Mouse (Mus musculus) liver (tissue): ENCODE data around the gene Fgf8.

Experiments used
- DNase-seq: peaks from one replicate; pipeline ENCODE4 v3.0.0-alpha.2; 2020; ENCODE audit warnings: mixed read lengths

Fgf8 gene

DNA sequence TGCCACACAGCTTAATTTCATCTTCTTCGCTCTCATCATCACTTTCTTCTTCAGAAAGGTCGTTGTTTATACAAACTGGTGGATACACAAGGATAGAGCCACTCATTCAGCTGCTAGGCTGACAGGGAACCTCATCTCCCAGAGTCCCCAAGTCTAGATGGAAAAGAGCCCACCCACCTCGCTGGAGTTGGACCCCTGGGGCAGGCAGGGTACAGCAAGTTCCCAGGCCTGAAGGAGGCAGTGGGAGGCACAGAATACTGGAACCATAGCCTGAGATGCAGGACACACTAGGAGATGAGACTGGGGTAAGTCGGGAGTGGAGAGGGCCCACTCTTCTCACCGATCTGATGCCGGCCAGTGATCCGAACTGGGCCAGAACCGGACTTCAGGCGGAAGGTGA is 5.5 kb upstream of the Fgf8 start:
- no peak for DNase-seq

- peak; percentile 84 for DNase-seq
Measured at GRCm38 (mm10) chr19:45747028-45747867, 4.5 kb upstream of the Fgf8 start.

DNA sequence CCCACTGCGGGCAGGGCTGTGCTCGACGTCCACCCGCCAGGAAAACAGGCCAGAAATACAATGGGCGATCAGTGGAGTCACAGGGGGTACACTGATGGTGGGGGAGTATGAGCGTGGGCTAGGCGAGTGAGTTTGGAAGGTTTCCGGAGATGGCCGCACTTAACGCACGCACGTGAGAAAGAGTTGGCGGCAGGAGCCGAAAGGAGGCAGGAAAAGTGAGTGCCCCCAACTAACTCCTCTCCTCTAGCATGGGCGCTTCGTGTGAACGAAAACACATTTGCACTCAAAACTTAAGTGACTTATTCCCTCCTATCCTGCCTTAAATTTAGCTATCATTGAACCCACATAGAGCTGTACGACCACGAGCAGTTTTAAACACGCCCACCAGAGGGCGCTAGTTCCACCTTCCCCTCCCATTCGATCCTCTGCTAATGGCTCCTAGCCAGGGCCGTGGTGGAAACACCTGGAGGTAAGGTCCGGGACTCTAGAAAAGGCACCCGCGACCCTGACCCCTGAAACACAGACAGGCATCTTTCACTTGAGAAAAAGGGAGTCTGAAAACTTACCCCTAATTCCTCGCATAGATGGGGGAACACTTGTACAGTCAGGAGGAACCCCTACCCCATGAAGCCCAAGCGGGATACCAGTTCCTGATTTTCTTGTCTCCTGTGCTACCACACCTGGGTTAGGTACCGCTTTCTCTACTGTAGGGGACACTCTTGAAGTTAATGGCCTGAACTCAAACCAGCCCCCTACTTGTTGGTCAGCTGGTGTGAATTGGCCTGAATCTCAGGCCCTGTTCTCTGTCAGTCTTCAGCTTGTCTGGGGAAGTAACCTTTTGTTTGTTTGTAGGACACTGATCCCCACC is 3.7 kb upstream of the Fgf8 start:
- DNase-seq = peak; percentile 77

GRCm38 (mm10) chr19:45745344-45746152 is 2.8 kb upstream of the Fgf8 start:
- DNase-seq = no peak

DNA sequence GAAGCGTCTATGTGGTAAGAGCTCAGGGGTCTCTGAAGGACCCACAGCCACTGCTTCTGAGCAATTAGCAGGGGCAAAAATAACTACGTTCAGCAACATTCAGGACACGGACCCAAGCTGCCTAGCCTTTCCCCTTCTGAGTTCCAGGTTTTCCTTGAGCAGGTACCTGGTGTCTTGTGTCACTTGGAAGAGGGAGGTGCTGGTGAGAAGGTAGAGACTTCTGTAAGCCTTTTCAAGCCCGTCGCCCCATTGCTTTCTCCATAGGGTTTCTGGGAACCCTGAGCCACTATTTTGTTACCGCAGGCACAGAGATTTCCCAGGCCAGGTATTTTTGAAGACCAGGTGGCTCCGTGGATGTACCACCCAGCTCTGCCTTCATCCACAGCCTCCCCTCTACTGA is 904 bp upstream of the Fgf8 start:
- no peak for DNase-seq

DNA sequence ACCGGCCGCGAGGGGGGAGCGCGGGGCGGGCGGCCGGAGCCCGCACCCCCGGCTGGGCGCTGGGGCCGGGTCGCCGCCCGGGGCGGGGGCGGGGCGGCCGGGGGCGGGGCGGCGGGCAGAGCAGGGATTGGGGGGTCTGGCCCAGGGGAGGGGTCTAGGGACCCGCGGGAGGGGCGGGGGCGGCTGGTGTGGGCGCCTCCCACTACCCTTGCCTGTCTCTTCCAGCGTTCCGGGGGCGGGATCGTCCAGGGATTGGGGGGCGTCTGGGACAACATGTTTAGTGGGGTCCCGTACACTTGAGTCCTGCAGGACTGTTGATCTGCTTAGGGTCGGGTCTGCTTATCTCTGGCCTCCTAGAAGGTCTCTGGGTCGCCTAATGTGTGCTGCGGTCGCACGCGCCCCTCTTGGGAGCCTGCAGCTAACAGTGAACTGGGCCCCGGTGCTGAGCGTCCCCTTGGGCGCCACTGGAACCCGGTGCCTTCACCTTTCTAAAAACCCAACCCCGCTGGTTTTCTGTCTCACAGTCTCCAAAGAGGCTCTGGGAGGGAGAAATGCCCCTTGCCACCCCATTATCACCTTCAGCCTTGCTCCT is 365 bp upstream of the Fgf8 start:
- no peak for DNase-seq

GRCm38 (mm10) chr19:45741431-45742217 is 1.1 kb downstream of the Fgf8 start:
- no peak for DNase-seq

DNA sequence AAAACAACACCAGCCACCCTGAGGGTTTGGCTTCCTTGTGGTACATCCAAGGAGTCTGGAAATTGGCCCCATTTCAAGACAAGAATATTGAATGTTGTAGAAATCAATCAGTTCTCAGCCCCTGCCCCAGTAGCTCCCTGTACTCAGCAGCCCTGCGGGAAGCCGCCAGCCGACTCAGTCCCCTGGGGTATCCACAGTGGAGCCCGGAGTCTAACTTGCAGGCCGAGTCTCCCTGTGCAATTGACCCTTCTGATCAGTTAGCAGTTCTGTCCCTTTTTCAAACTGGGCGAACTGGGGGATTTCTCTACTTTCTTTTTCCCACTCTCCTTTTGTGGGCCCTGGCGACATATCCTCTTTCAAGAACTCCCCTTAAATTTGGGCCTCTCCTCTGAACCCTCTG is 1.9 kb downstream of the Fgf8 start:
- no peak for DNase-seq

DNA sequence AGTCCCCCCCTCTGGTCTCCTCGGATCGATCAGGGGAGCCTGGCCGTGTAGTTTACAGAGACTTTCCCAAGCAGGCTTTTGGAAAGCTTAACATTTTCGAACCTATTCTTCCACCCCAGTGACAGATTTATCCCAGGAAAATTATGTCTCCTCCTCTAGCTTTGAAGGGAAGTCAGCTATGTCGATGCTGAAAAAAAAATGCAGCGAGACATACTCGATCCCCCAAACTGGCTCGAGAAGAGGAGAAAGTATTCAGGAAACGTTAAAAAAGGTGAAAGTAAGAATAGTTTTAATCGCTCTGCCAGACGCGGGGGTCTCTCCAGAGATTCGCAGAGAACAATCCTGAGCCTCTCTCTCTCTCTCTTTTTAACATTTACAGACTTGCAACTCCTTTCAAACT is 2.5 kb downstream of the Fgf8 start:
- DNase-seq = no peak

DNA sequence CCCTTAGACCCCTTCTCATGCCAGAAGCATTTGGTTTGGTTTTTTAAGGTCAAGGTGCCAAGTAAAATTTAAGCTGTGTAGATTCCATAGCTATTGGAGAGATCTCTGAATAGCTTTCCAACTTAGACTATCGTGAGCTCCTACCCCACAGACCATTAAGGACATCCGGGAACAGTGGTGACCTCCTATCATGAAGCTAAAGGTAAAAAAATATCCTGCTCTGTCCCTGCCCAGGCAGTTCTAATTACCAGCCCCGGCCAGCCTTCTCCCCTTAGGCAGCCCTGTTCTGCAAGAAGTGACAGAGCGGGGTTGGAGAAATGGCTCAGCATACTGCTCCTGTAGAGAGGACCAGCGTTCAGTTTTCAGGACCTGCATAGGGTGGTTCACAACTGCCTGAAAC is 4.2 kb downstream of the Fgf8 start:
- no peak for DNase-seq

GRCm38 (mm10) chr19:45737846-45738484 is 4.8 kb downstream of the Fgf8 start:
- DNase-seq = no peak

DNA sequence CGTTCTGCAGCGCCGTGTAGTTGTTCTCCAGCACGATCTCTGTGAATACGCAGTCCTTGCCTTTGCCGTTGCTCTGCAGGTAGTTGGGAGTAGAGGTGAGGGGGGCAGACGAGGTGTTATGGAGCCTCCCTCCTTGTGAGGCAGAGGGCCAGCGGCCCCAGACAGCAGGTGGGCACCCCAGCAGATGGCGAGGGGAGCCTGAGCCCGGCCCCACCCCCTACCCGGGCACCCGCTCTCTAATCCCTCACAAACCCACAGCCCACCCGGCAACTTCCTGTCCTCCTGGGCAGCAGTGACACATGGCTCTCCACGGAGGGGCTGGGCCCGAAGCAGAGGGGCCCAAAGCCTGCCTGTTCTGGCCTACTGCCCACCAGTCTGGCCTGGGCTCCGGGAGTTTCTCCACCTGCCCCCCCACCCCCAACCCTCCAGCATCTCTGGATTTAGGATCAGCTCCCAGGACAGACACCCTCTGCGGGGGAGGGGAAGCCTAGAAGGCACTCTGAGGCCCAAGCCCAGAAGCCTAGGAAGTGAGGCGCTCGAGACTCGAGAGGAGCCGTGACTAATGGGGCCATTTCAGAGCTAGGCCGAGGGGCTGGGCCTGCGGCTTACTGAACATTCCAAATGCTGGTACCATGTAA is 5.4 kb downstream of the Fgf8 start:
- DNase-seq = no peak

GRCm38 (mm10) chr19:45736855-45737207 is 5.9 kb downstream of the Fgf8 start:
- peak; percentile 65 for DNase-seq

GRCm38 (mm10) chr19:45736241-45736640 is 6.5 kb downstream of the Fgf8 start:
- no peak for DNase-seq

DNA sequence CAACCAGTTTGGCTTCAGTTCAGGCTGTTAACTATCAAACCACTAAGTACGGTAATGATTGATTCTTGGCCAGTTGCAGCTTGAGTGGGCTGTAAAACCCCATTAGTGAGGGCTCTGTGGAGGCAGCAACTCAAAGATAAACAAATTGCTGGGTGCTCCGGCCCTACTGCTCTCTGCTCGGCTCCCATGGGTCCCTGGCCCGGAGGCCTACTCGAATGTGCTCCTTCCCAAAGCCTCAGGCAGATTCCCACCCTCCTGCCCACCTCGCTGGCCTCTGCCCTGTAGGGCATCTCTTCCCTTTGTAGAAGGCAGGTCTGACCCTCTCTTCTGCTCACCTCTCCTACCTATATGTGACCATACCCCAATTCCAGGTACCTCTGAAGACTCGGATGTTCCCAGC is 8.0 kb downstream of the Fgf8 start:
- no peak for DNase-seq

DNA sequence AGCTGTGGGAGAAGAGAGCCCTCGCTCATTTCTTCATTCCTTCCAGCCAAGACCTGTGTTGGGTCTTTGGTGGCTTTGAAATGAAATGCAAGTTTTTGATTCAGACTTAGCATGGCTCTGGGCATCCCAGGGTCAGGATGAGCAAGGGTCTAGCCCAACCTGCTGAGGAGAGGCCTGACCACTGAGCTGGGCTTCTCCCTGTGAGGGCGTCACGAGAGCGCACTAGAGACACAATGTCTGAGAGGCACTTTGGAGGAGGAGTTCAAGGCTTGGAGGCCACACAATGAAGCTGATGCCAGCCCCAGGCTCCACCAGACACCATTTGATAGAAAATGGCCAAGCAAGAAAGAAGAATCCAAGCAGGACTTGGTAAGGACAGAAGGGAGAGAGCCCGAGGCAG is 8.5 kb downstream of the Fgf8 start:
- no peak for DNase-seq

GRCm38 (mm10) chr19:45733564-45733963 is 9.2 kb downstream of the Fgf8 start:
- no peak for DNase-seq

- DNase-seq = no peak
Measured at GRCm38 (mm10) chr19:45731658-45732057, 11.1 kb downstream of the Fgf8 start.

GRCm38 (mm10) chr19:45730042-45730441 is 12.7 kb downstream of the Fgf8 start:
- no peak for DNase-seq

- no peak for DNase-seq
Measured at GRCm38 (mm10) chr19:45727231-45727630, 15.5 kb downstream of the Fgf8 start.

DNA sequence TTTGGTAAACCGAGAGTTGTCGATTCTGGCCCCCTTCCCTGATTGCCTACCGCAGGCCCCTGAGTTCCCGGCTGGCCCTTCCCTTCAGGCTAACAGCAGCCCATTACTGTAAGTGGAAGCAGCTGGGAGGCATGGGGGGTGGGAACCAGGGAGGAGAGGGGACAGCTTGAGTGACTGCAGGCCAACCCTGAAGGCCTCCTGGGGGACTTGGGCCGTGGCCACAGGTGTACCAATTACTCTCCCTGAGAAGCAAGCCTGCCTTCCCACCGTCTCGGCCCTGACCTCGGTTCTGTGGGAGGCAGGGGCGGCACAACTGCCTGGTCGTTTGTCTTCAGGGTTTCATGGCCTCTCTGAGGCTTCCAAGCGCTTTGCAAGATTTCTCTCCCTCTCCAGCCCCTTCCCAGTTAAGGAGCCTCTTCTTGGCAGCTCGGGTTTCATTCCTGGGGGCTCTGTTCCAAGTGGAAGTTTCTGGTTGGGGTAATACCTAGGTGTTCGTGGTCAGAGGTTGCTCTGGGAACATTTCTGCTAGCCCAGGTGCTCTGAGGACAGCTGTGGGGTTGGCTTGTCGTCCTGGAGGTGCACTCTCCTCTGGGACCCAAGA is 16.9 kb downstream of the Fgf8 start:
- DNase-seq = no peak
